Mouse (Mus musculus): ENCODE data around the gene Dhrs1.
A peak's percentile ranks its signal among the peaks of the same experiment; 100 is the strongest.

DNA sequence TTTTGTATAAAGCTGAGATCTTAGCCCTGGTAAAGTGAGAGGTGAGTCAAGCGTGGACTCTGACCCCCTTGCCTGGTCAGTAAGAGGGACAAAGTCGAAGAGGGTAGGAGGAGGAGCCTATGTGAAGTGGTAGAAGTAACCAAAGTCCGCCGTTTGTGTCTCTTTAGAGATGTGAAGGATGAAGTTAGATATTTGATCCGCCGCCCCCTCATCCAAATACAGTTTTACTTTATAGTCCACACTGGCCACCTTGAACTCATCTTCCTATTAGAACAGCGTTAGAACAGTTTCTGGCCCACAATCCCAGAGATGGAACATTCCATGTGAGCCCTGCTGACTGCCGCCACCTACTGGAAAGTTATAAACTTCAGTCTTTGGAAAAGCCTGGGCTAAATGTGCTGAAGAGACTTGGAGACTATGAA, 12.9 kb upstream of the Dhrs1 start, which contains the start of gene Cideb:
- TF ChIP-seq POLR2A (IDR thresholded peaks at IDR 0.05; ENCODE audit: borderline replicate concordance, extremely low read depth, insufficient read depth, insufficient read length, poor library complexity, severe bottlenecking) (no peak), CTCF (IDR thresholded peaks at IDR 0.05; ENCODE audit: borderline replicate concordance, extremely low read depth, insufficient read depth, insufficient read length) (peak; percentile 70; the same call in 1 of the 2 replicates)
